Mouse (Mus musculus) layer of hippocampus, adult 6 months (tissue): Measurements from ENCODE around the gene Ccl20. TPM values are rescaled to one million over a fixed set of nuclear protein-coding genes. Genes with fewer than 3 reads are reported as not detected.

ENCODE experiments used
- long read RNA-seq, 2 experiments: library from polyadenylated mRNA; unstranded; transcript quantifications; one replicate each; pipeline ENCODE4 v2.0.0; 2019 to 2020
- polyA plus RNA-seq: library from polyadenylated mRNA; unstranded; fragments of <200 nt; fragmentation: Nextera tagmentation; gene quantifications from 2 replicates; pipeline ENCODE4 v1.2.3, GENCODE M21; 2021

Gene Ccl20
- polyA plus RNA-seq = not detected in 2 replicates
- long read RNA-seq, experiment 1 = 0 reads
- long read RNA-seq, experiment 2 = 0 reads

GRCm38 (mm10) chr1:83116447-83117137 is at the start of gene Ccl20:
Gene Ccl20, plus strand, starts transcription at chr1:83116766.

GRCm38 (mm10) chr1:83159603-83160002 is 43.0 kb downstream of the Ccl20 start, which contains the start of gene Daw1:
Gene Daw1, plus strand, starts transcription at chr1:83159752.

Other genes with a start within 250 kb of the Ccl20 start
- gene A030005L19Rik, start 203.4 kb upstream of the Ccl20 start, polyA plus RNA-seq = not detected in 2 replicates
- gene A030014E15Rik, start 191.8 kb upstream of the Ccl20 start, polyA plus RNA-seq = not detected in 2 replicates
- gene Gm6217, start 185.4 kb upstream of the Ccl20 start, polyA plus RNA-seq = not detected in 2 replicates
- gene A030003K21Rik, start 173.4 kb upstream of the Ccl20 start, polyA plus RNA-seq = not detected in 2 replicates
- gene Gm7544, start 160.8 kb upstream of the Ccl20 start, polyA plus RNA-seq = not detected in 2 replicates
- gene Gm47955, start 156.5 kb upstream of the Ccl20 start, polyA plus RNA-seq = not detected in 2 replicates
- not detected in 2 replicates for gene Gm47959, start 116.2 kb upstream of the Ccl20 start, polyA plus RNA-seq
- 0.83 and 1.0 TPM in 2 replicates for gene Slc19a3, start 78.3 kb upstream of the Ccl20 start, polyA plus RNA-seq
- not detected in 2 replicates for gene Krtap28-10, start 74.3 kb upstream of the Ccl20 start, polyA plus RNA-seq
- not detected in 2 replicates for gene Gm47969, start 71.8 kb upstream of the Ccl20 start, polyA plus RNA-seq
- gene A030005K14Rik, start 57.4 kb upstream of the Ccl20 start, polyA plus RNA-seq = not detected in 2 replicates
- gene Krtap28-13, start 55.8 kb upstream of the Ccl20 start, polyA plus RNA-seq = not detected in 2 replicates
- gene Daw1, start 43.0 kb downstream of the Ccl20 start, polyA plus RNA-seq = 0.54 and 0.93 TPM in 2 replicates